Mouse (Mus musculus): Measurements from ENCODE around the gene V1ra8. TPM values are rescaled to one million over a fixed set of nuclear protein-coding genes. Genes with fewer than 3 reads are reported as not detected.
"Not testable (repeated sequence)": the region's sequence is repeated elsewhere in the genome, so short reads cannot be mapped to it uniquely, and the experiment has no call there.

The V1ra8 gene
- polyA plus RNA-seq (2012; rRNA removed) (not detected in 2 replicates), polyA plus RNA-seq (2014; fragmentation: Nextera tagmentation; extraction: Ambion mirVana) (not detected in 2 replicates)

GRCm38 (mm10) chr6:90202493-90202892, at the start of gene V1ra8:
Gene V1ra8 (plus strand): TSS chr6:90202793.
- H3K9ac ChIP-seq (ENCODE audit: low read depth, low read length, severe bottlenecking); H3K27ac ChIP-seq (replicated peaks; ENCODE audit: low read depth, low read length); H3K27me3 ChIP-seq (ENCODE audit: control insufficient read depth, insufficient read depth, low read length); H3K4me1 ChIP-seq (ENCODE audit: control insufficient read depth, insufficient read depth, low read length); H3K4me2 ChIP-seq (replicated peaks; ENCODE audit: low read depth, low read length, severe bottlenecking); H3K4me3 ChIP-seq (replicated peaks; ENCODE audit: low read length); H3K36me3 ChIP-seq (ENCODE audit: control insufficient read depth, insufficient read depth, low read length); ATAC-seq (ENCODE audit: low FRiP score, low read depth); DNase-seq (ENCODE audit: low spot score); H3K9me3 ChIP-seq (ENCODE audit: control insufficient read depth, low read length): not testable (repeated sequence)
- 85% methylated on average over 1 of the region's 2 CpGs for WGBS

GRCm38 (mm10) chr6:90160139-90160538, 42.5 kb upstream of the V1ra8 start:
- Histone ChIP-seq H3K4me3 (replicated peaks; ENCODE audit: low read length) (no peak overlapping the region), H3K9me3 (ENCODE audit: control insufficient read depth, low read length) (no peaks in the 10 kb centered on the region), H3K4me2 (replicated peaks; ENCODE audit: low read depth, low read length, severe bottlenecking) (no peak overlapping the region), H3K27ac (replicated peaks; ENCODE audit: low read depth, low read length) (no peak overlapping the region), H3K9ac (ENCODE audit: low read depth, low read length, severe bottlenecking) (no peak overlapping the region), H3K36me3 (ENCODE audit: control insufficient read depth, insufficient read depth, low read length) (no peaks in the 10 kb centered on the region), H3K27me3 (ENCODE audit: control insufficient read depth, insufficient read depth, low read length) (no peaks in the 10 kb centered on the region), H3K4me1 (ENCODE audit: control insufficient read depth, insufficient read depth, low read length) (no peaks in the 10 kb centered on the region)
- DNase-seq (ENCODE audit: low spot score) (no peak), ATAC-seq (ENCODE audit: low FRiP score, low read depth) (no peak)
- no peak for TF ChIP-seq POLR2A (IDR thresholded peaks at IDR 0.05; ENCODE audit: borderline replicate concordance, extremely low read depth, insufficient read depth, insufficient read length)
- WGBS, result 71% methylated on average over 3 of the region's 3 CpGs

GRCm38 (mm10) chr6:90174508-90174907, 28.1 kb upstream of the V1ra8 start, which contains the start of gene Vmn1r52:
Gene Vmn1r52 (plus strand): TSS chr6:90174808.
- H3K27me3 ChIP-seq (ENCODE audit: control insufficient read depth, insufficient read depth, low read length), result no peaks in the 10 kb centered on the region
- no peaks in the 10 kb centered on the region for H3K9me3 ChIP-seq (ENCODE audit: control insufficient read depth, low read length)
- H3K4me3 ChIP-seq (replicated peaks; ENCODE audit: low read length), result no peak within 1 kb of the TSS
- no peak for TF ChIP-seq POLR2A (IDR thresholded peaks at IDR 0.05; ENCODE audit: borderline replicate concordance, extremely low read depth, insufficient read depth, insufficient read length)
- no peaks in the 10 kb centered on the region for H3K4me1 ChIP-seq (ENCODE audit: control insufficient read depth, insufficient read depth, low read length)
- no peak within 1 kb of the TSS for H3K4me2 ChIP-seq (replicated peaks; ENCODE audit: low read depth, low read length, severe bottlenecking)
- 66% methylated on average over 2 of the region's 2 CpGs for WGBS
- H3K27ac ChIP-seq (replicated peaks; ENCODE audit: low read depth, low read length), result no peak within 1 kb of the TSS
- H3K36me3 ChIP-seq (ENCODE audit: control insufficient read depth, insufficient read depth, low read length), result no peaks in the 10 kb centered on the region
- ATAC-seq (ENCODE audit: low FRiP score, low read depth), result no peak
- H3K9ac ChIP-seq (ENCODE audit: low read depth, low read length, severe bottlenecking), result no peak within 1 kb of the TSS
- DNase-seq (ENCODE audit: low spot score), result no peak

GRCm38 (mm10) chr6:90224338-90224737, 21.7 kb downstream of the V1ra8 start, which contains the start of gene Vmn1r53:
Gene Vmn1r53 (minus strand): TSS chr6:90224438.
- Histone ChIP-seq H3K36me3 (ENCODE audit: control insufficient read depth, insufficient read depth, low read length) (no peaks in the 10 kb centered on the region), H3K4me2 (replicated peaks; ENCODE audit: low read depth, low read length, severe bottlenecking) (no peak within 1 kb of the TSS), H3K27me3 (ENCODE audit: control insufficient read depth, insufficient read depth, low read length) (no peaks in the 10 kb centered on the region), H3K9ac (ENCODE audit: low read depth, low read length, severe bottlenecking) (no peak within 1 kb of the TSS), H3K27ac (replicated peaks; ENCODE audit: low read depth, low read length) (no peak within 1 kb of the TSS), H3K4me1 (ENCODE audit: control insufficient read depth, insufficient read depth, low read length) (no peaks in the 10 kb centered on the region), H3K9me3 (ENCODE audit: control insufficient read depth, low read length) (no peaks in the 10 kb centered on the region), H3K4me3 (replicated peaks; ENCODE audit: low read length) (no peak within 1 kb of the TSS)
- WGBS, result 83% methylated on average over 1 of the region's 1 CpGs
- TF ChIP-seq POLR2A (IDR thresholded peaks at IDR 0.05; ENCODE audit: borderline replicate concordance, extremely low read depth, insufficient read depth, insufficient read length), result no peak
- ATAC-seq (ENCODE audit: low FRiP score, low read depth), result no peak
- DNase-seq (ENCODE audit: low spot score), result no peak

- ATAC-seq (ENCODE audit: low FRiP score, low read depth); DNase-seq (ENCODE audit: low spot score); H3K9me3 ChIP-seq (ENCODE audit: control insufficient read depth, low read length); H3K9ac ChIP-seq (ENCODE audit: low read depth, low read length, severe bottlenecking); H3K4me2 ChIP-seq (replicated peaks; ENCODE audit: low read depth, low read length, severe bottlenecking); H3K27me3 ChIP-seq (ENCODE audit: control insufficient read depth, insufficient read depth, low read length); H3K36me3 ChIP-seq (ENCODE audit: control insufficient read depth, insufficient read depth, low read length); H3K27ac ChIP-seq (replicated peaks; ENCODE audit: low read depth, low read length); H3K4me1 ChIP-seq (ENCODE audit: control insufficient read depth, insufficient read depth, low read length); H3K4me3 ChIP-seq (replicated peaks; ENCODE audit: low read length): not testable (repeated sequence)
- 83% methylated on average over 4 of the region's 4 CpGs for WGBS
These were observed 29.5 kb downstream of the V1ra8 start for GRCm38 (mm10) chr6:90232114-90232513.

- Histone ChIP-seq H3K4me1 (ENCODE audit: control insufficient read depth, insufficient read depth, low read length) (no peaks in the 10 kb centered on the region), H3K27me3 (ENCODE audit: control insufficient read depth, insufficient read depth, low read length) (no peaks in the 10 kb centered on the region), H3K4me3 (replicated peaks; ENCODE audit: low read length) (no peak overlapping the region), H3K36me3 (ENCODE audit: control insufficient read depth, insufficient read depth, low read length) (no peaks in the 10 kb centered on the region), H3K27ac (replicated peaks; ENCODE audit: low read depth, low read length) (no peak overlapping the region), H3K4me2 (replicated peaks; ENCODE audit: low read depth, low read length, severe bottlenecking) (no peak overlapping the region), H3K9ac (ENCODE audit: low read depth, low read length, severe bottlenecking) (no peak overlapping the region), H3K9me3 (ENCODE audit: control insufficient read depth, low read length) (no peaks in the 10 kb centered on the region)
- ATAC-seq (ENCODE audit: low FRiP score, low read depth) (no peak), DNase-seq (ENCODE audit: low spot score) (no peak)
- no peak for TF ChIP-seq POLR2A (IDR thresholded peaks at IDR 0.05; ENCODE audit: borderline replicate concordance, extremely low read depth, insufficient read depth, insufficient read length)
- 64% methylated on average over 27 of the region's 27 CpGs for whole genome bisulfite sequencing
These were observed 30.1 kb downstream of the V1ra8 start for GRCm38 (mm10) chr6:90232681-90233080.

Measured in limb, embryonic 14.5 days (tissue).